Mouse (Mus musculus): ENCODE measurements around the gene Irak4. TPM values are rescaled to one million over a fixed set of nuclear protein-coding genes. Genes with fewer than 3 reads are reported as not detected.
A peak's percentile ranks its signal among the peaks of the same experiment; 100 is the strongest.

Gene Irak4
- polyA plus RNA-seq, 1 experiment from 2014 or later: 2.8 TPM

DNA sequence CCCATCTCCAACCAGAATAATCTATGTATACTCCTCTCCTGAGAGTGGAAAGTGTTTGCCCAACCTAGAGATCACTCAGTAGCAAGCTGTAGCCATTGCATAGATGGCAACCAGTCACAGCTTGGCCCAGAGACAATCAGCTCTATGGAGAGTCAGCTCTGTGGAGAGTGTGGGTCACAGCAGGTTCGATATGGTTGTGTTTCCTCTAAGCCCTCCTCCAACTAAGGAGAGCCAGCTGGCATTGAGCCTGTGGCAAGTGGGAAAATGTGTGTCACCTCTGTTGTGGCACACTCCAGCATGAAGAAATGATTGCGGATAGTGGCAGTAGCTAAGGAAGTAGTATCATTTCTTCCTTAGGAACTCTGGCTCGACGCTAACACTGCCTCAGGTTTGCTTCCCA is 28.1 kb downstream of the Irak4 start:
- ATAC-seq (ENCODE audit: low FRiP score): no peak
- WGBS: 92% methylated on average over 4 of the region's 4 CpGs

DNA sequence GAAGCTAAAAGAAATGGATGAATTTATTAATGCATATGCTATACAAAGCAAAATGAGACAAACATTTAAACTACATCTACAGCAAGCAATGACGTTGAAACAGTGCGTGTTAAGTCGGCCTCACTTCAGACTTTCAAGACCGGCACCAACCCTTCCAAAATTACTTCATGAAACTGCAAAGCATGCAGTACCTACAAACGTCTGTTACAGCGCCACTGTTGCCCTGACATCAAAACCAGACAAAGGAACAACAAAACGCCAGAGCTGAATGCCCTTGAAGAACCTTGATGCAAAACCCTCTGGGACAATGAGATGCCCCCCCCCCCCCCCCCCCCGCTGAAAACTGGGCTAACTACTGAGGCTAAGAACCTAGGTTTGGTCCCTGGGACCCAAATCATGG is 29.3 kb downstream of the Irak4 start:
- Histone ChIP-seq H3K4me2 (no peak overlapping the region), H3K9me3 (no peaks in the 10 kb centered on the region), H3K36me3 (replicated peaks) (no peaks in the 10 kb centered on the region), H3K4me1 (no peaks in the 10 kb centered on the region), H3K4me3 (replicated peaks) (no peak overlapping the region), H3K27ac (no peak overlapping the region), H3K9ac (no peak overlapping the region), H3K27me3 (no peaks in the 10 kb centered on the region)
- WGBS: 75% methylated on average over 8 of the region's 8 CpGs
- no peak for ATAC-seq (ENCODE audit: low FRiP score)

More for the DNA sequence above, 28.1 kb downstream of the Irak4 start:
- no peak overlapping the region for H3K4me3 ChIP-seq (replicated peaks)
- H3K9me3 ChIP-seq: no peaks in the 10 kb centered on the region
- H3K4me1 ChIP-seq: no peaks in the 10 kb centered on the region
- no peaks in the 10 kb centered on the region for H3K36me3 ChIP-seq (replicated peaks)
- H3K9ac ChIP-seq: no peak overlapping the region
- H3K27ac ChIP-seq: no peak overlapping the region
- H3K4me2 ChIP-seq: no peak overlapping the region
- no peaks in the 10 kb centered on the region for H3K27me3 ChIP-seq

DNA sequence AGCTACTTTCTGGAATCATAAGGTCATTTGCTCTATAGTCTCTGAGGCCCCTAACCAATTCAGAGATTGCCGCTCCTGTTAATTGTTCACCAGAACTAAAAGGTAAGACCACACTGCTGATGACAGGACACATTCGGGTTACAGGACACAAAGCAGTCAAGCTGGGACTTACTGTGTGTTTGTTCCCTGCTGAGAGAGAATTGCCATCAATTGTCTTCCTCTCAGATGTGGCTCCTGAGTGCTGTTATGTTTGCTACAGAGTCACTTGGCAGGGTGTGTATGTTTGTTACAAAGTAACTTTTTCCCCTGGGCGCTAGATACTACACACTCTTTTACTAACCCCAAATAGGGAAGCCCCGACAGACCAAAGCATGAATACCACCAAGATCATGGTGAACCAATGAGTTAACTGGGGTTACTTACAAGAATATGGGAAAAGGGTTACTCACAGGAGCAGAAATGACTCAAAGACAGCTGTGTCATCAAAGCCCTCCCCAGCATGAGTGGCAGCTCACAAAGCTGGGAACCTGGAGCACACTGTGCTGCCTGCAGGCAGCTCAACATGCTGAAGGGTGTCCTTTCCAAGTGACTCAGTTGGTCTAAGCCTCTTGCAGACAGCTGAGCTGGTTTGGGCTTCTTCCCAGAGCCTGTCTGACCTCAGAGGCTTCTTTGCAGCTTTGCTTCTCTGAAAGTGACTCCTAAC is 31.3 kb downstream of the Irak4 start:
- ATAC-seq (ENCODE audit: low FRiP score): no peak
- peaks cover 12% of the 10 kb centered on the region for H3K36me3 ChIP-seq (replicated peaks)
- WGBS: 77% methylated on average over 4 of the region's 4 CpGs

DNA sequence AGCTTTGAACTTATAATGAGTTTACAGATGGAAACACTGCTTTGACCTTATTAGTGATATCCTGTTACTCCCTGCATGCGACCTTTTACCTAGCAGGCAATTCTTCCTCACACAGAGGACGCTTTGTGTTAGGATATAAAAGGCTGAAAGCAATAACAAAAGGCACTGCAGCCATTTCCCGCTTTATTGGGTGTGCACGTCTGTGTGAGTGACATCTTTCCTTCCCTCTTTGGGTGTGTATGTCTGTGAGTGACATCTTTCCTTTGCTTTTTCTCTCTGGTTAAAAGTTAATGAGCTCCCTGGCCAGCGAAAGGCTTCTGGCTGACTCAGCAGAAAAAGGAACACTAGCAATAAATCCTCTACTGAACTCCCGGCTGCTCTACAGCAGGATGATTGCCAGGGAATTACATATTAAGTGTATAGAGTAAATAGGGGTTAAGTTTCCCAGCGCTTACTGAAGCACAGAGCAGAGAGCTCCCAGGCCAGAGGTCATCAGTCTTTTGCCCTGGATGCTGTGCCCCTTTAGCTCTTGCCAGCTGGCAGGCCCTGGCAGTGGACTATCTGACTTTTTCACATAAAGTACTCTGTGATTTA is 38.7 kb downstream of the Irak4 start:
- no peak for ATAC-seq (ENCODE audit: low FRiP score)
- WGBS: 41% methylated on average over 7 of the region's 7 CpGs

More for the DNA sequence above, 31.3 kb downstream of the Irak4 start:
- Histone ChIP-seq H3K9me3 (no peaks in the 10 kb centered on the region), H3K27ac (no peak overlapping the region), H3K27me3 (no peaks in the 10 kb centered on the region), H3K4me2 (no peak overlapping the region), H3K4me1 (no peaks in the 10 kb centered on the region), H3K9ac (no peak overlapping the region), H3K4me3 (replicated peaks) (no peak overlapping the region)

DNA sequence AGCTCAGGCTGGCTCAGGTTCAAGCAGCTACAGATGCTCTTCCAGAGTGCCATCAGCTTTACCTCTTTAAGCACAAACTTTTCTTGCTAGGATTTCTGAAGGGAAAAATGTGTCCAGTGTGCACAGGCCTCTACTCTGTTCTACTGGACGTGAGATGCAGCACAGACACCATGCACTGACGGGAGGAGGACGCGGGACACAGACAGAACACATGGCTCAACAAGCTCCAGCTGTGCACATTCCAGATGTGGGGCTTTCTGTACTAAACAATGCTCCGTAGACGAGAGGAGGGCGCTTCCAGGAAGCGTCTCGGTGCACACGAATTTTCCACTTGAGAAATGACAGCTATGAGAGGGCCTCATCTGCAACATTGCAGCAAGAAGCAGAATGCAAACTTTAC is 39.7 kb downstream of the Irak4 start:
- Histone ChIP-seq H3K9ac (no peak overlapping the region), H3K9me3 (no peaks in the 10 kb centered on the region), H3K36me3 (replicated peaks) (peaks cover 67% of the 10 kb centered on the region), H3K27me3 (no peaks in the 10 kb centered on the region), H3K27ac (no peak overlapping the region), H3K4me2 (no peak overlapping the region), H3K4me3 (replicated peaks) (no peak overlapping the region), H3K4me1 (peaks cover 4% of the 10 kb centered on the region)
- no peak for ATAC-seq (ENCODE audit: low FRiP score)
- WGBS: 96% methylated on average over 10 of the region's 10 CpGs

More for the DNA sequence above, 38.7 kb downstream of the Irak4 start:
- H3K27ac ChIP-seq: no peak overlapping the region
- H3K9me3 ChIP-seq: no peaks in the 10 kb centered on the region
- no peak overlapping the region for H3K4me3 ChIP-seq (replicated peaks)
- no peaks in the 10 kb centered on the region for H3K4me1 ChIP-seq
- H3K36me3 ChIP-seq (replicated peaks): peaks cover 70% of the 10 kb centered on the region
- H3K9ac ChIP-seq: no peak overlapping the region
- H3K4me2 ChIP-seq: no peak overlapping the region
- H3K27me3 ChIP-seq: no peaks in the 10 kb centered on the region

DNA sequence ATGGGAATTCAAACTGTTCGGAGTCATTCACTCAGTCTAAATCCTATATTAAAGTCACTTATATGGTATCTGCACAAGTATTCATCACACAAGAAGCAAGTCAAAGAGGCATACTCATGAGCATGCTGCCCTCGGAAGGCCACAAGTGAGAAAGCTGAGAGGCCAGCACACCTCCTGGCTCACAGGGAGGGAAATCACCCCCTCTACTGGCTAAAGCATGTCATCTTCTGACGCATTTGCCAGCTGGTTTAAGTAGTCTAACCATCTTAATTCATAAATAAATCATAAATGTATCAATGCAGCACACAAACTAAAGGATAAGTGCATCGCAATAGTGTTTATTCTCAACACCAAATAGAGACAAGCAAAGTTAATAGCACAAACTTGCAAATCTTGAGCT is 41.3 kb downstream of the Irak4 start:
- WGBS: 86% methylated on average over 4 of the region's 4 CpGs
- Histone ChIP-seq H3K4me2 (no peak overlapping the region), H3K9me3 (no peaks in the 10 kb centered on the region), H3K9ac (no peak overlapping the region), H3K4me1 (peaks cover 11% of the 10 kb centered on the region), H3K27me3 (no peaks in the 10 kb centered on the region), H3K4me3 (replicated peaks) (no peak overlapping the region), H3K36me3 (replicated peaks) (peaks cover 58% of the 10 kb centered on the region), H3K27ac (no peak overlapping the region)
- ATAC-seq (ENCODE audit: low FRiP score): no peak

DNA sequence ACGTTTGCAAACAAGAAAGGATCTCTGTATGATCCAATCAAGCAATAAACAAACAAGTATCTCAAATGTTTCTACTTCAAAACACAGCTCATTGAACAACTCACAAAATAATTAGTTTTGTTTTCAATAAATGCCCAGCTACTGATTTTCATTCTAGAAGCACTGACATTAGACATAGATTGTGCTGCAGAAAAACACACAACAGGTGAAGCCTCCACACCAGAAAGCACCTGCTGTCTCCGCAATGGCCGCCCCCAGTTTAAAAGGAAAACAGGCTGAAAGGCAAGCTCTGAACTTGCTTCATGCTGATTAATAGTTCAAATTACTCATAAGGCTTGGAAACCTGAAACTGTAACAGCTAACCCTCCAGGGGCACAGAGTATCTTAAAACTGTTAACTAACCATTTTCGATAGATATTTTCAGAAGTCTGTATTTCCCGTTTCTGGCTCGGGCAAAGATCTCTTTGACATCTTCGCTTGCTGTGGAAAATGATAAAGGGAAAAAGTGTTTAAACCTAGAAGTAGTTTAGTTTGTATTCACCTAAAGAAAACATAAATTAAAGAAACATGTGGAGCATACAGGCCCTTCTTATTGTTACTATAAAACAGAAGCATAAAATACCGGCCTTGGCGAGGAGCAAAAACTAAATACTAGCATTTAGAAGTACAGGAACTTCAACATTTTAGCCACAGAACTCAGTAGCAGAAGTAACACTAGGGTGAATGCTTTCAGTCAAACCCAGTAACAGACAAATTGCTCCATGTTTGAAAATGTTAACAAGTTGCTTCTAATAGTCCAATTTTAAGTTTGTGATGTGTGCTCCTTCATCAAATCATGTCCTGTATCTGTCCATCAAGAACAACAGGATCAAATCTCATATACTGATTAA is 44.6 kb downstream of the Irak4 start:
- Histone ChIP-seq H3K4me1 (peaks cover 15% of the 10 kb centered on the region), H3K9ac (no peak overlapping the region), H3K4me3 (replicated peaks) (no peak overlapping the region), H3K27me3 (no peaks in the 10 kb centered on the region), H3K27ac (no peak overlapping the region), H3K36me3 (replicated peaks) (peaks cover 27% of the 10 kb centered on the region), H3K4me2 (peak overlapping the region; percentile 73), H3K9me3 (no peaks in the 10 kb centered on the region)
- 92% methylated on average over 9 of the region's 9 CpGs for WGBS
- no peak for ATAC-seq (ENCODE audit: low FRiP score)

DNA sequence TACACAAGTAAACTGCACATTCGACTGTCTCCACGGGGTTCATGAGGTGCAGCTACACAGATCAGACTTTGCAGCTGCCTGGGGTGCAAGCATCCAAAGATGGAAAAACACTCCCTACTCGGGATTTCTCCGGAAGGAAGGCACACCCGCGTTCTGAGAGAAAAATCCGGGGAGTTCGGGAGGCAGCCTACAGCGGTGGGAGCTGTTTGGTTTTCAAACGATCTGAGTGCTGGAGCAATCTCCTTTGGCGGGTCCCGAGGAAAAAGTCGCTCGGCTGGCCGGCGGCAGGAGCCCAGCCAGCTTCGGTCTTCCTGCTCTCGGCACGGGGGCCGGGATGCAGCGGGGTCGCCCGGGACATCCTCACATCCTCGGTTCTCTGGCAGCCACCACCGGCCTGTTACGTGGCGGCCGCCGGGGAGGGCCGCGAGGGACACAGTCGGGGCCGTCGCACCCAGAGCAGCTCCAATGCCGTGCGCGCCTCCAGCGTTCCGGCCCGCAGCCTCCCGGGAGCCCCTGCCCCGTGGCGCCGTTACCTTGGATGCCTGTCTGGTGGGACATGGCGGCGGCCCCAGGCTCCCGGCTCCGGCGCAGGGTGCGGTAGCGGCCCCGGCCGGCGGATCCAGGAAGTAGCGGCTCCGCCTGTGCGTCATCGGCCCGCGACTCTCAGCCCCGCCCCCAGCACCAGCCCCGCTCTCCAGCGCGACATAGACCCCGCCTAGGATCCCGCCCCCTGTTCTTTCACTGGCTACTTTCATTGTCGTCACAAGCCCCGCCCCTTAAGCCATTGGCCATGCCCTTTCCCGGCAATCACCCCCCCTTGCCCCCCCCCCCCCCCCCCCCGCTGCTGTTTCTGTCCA is 46.0 kb downstream of the Irak4 start, which contains the start of gene Twf1:
TSS of gene Twf1 (minus strand) at position 671 of the 857 bp plus-strand sequence.
- peaks cover 14% of the 10 kb centered on the region for H3K36me3 ChIP-seq (replicated peaks)
- H3K27ac ChIP-seq: peak within 1 kb of the TSS; percentile 82
- WGBS: under 1% methylated on average over 65 of the region's 70 CpGs
- H3K9me3 ChIP-seq: no peaks in the 10 kb centered on the region
- peak; percentile 100 for ATAC-seq (ENCODE audit: low FRiP score)
- peaks cover 15% of the 10 kb centered on the region for H3K4me1 ChIP-seq
- H3K27me3 ChIP-seq: no peaks in the 10 kb centered on the region
- H3K9ac ChIP-seq: peak within 1 kb of the TSS; percentile 91
- H3K4me3 ChIP-seq (replicated peaks): peak within 1 kb of the TSS; percentile 92
- H3K4me2 ChIP-seq: peak within 1 kb of the TSS; percentile 73

DNA sequence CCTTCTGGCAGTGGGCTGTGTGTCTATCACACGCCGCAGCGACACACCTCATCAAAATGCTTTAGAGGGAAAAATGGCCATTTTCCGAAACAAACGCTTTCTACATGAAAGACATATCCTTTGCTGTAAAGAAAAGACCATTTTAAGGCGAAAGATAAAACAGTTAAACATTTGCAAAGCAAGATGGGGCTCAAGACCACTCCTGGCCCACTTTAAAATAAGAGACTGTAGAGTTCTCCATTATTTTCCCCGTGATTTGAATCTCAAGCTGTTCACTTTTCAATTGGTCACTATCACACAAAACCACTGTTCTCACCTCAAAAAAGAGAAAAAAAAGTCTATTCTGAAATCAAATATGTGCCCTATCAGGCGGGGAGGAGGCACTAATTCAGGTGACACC is 46.6 kb downstream of the Irak4 start:
- ATAC-seq (ENCODE audit: low FRiP score): peak; percentile 2; the same call in 1 of the 2 replicates
- Histone ChIP-seq H3K27ac (no peak overlapping the region), H3K4me1 (peaks cover 15% of the 10 kb centered on the region), H3K4me2 (peak overlapping the region; percentile 52), H3K9me3 (no peaks in the 10 kb centered on the region), H3K4me3 (replicated peaks) (peak overlapping the region; percentile 92), H3K9ac (peak overlapping the region; percentile 91; the same call in 1 of the 2 replicates), H3K27me3 (no peaks in the 10 kb centered on the region), H3K36me3 (replicated peaks) (peaks cover 7% of the 10 kb centered on the region)
- WGBS: 10% methylated on average over 8 of the region's 8 CpGs

DNA sequence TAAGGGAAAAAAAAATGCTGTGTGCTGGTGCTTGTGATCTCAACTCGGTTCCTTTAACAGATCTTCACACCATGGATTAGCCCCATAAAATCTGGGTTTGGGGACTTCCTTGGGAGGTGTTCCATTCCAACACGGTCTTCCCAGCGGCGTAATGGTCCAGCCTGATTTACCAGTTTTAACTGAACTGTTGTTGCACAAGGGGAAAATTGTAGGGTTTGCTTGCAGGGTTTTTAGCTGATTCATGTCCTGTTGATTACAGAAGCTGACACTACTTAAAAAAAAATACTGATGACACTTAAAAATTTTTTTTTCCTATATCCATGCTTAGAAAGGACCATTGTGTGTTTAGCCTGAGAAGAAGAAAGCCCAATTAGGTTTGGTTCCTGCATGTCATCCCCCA is 47.9 kb downstream of the Irak4 start:
- ATAC-seq (ENCODE audit: low FRiP score): no peak
- Histone ChIP-seq H3K4me2 (no peak overlapping the region), H3K4me1 (peaks cover 15% of the 10 kb centered on the region), H3K9me3 (no peaks in the 10 kb centered on the region), H3K27ac (no peak overlapping the region), H3K4me3 (replicated peaks) (no peak overlapping the region), H3K9ac (no peak overlapping the region), H3K36me3 (replicated peaks) (no peaks in the 10 kb centered on the region), H3K27me3 (no peaks in the 10 kb centered on the region)
- WGBS: 87% methylated on average over 4 of the region's 4 CpGs

DNA sequence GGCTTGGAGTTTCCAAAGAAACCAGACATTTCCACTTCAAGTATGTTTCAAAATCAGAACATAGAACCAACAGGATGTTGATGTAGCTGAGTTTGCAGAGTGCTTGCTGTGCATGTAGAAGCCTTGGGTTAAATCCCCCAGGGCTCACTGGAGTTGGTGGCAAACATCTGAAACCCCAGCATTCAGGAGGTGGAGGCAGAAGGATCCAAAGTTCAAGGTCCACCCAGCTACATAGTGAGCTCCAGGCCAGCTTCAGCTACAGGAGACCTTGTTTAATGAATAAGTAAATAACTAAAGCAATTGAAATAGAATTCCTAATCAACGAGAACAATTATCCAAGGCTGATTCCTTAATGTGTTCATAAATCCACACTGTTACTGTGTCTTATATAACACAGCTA is 50.1 kb downstream of the Irak4 start:
- Histone ChIP-seq H3K36me3 (replicated peaks) (no peaks in the 10 kb centered on the region), H3K4me2 (no peak overlapping the region), H3K4me3 (replicated peaks) (no peak overlapping the region), H3K27me3 (no peaks in the 10 kb centered on the region), H3K4me1 (peaks cover 6% of the 10 kb centered on the region; the same call in 1 of the 2 replicates), H3K9me3 (no peaks in the 10 kb centered on the region), H3K27ac (no peak overlapping the region), H3K9ac (no peak overlapping the region)
- WGBS: 91% methylated on average over 1 of the region's 1 CpGs
- ATAC-seq (ENCODE audit: low FRiP score): no peak
